Mouse (Mus musculus) testis, adult 2 months (tissue): ENCODE measurements around the gene Cckar.
"Not testable (repeated sequence)": the region's sequence is repeated elsewhere in the genome, so short reads cannot be mapped to it uniquely, and the experiment has no call there.

Source experiments
- CTCF ChIP-seq: fragments of 200-500 bp; IDR thresholded peaks from 2 replicates; pipeline ENCODE4 v1.5.1; 2012; ENCODE audit warnings: low read depth, mild to moderate bottlenecking, inconsistent platforms, low read length, moderate library complexity; ENCODE audit not compliant: control insufficient read depth, insufficient read depth, insufficient replicate concordance
- POLR2A ChIP-seq: fragments of 200-500 bp; IDR thresholded peaks from 2 replicates; pipeline ENCODE4 v1.6.1; 2012; ENCODE audit warnings: low read depth, mild to moderate bottlenecking, inconsistent platforms, low read length, moderate library complexity; ENCODE audit not compliant: control insufficient read depth

DNA sequence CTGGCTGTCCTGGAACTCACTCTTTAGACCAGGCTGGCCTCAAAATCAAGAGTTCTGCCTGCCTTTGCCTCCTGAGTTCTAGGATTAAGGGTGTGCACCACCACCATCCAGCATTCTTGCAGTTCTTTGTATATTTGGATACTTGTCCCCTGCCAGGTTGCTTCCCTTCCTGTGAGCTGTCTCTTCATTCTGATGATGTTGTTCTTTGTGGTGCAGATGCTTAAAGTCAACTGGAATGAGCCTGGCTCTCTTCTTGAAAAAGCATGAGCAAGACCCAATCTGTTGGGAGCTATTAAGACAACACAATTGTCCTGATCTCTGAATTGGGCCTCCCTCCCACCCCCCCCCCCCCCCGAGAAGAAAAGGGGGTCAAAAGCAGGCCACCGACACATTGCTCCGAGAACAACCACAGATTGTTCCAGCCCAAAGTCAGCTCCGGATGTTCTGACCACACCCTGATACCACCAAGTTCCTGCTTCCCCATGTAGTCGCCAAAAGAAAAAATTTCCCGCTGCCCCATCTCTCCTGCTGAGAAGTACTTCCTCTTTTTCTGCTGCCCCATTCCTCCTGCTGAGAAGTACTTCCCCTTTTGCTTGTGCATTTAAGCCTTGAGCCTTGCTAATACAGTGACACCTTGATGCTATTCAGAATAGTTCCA is 33.9 kb downstream of the Cckar start:
- not testable (repeated sequence) for TF ChIP-seq POLR2A, CTCF
